Mouse (Mus musculus) hindbrain, embryonic 11.5 days (tissue): ENCODE results near the gene Bcl7c. TPM values are rescaled to one million over a fixed set of nuclear protein-coding genes. Genes with fewer than 3 reads are reported as not detected.

Experiments
- ATAC-seq: fragments of 200-750 bp; cut with Nextera tagmentation; 2 replicates; pipeline ENCODE4 v1.8.0; 2017; ENCODE audit warnings: mild to moderate bottlenecking, moderate TSS enrichment, moderate library complexity; ENCODE audit not compliant: low FRiP score
- DNase-seq: peaks from one replicate; pipeline ENCODE4 v3.0.0-alpha.2; 2015; ENCODE audit warnings: low spot score
- H3K27ac ChIP-seq: fragments of 300-500 bp; sonication (generic); 2 replicates; pipeline ENCODE4 v1.5.1; 2014; ENCODE audit warnings: mild to moderate bottlenecking, low read depth, low read length
- H3K27me3 ChIP-seq: fragments of 300-500 bp; sonication (generic); 2 replicates; pipeline ENCODE4 v1.6.1; 2014; ENCODE audit warnings: mild to moderate bottlenecking, low read length, moderate library complexity, mixed read lengths; ENCODE audit not compliant: control insufficient read depth, insufficient read depth
- H3K36me3 ChIP-seq: fragments of 300-500 bp; sonication (generic); 2 replicates; pipeline ENCODE4 v1.6.1; 2014; ENCODE audit warnings: mild to moderate bottlenecking, low read length, moderate library complexity, mixed read lengths; ENCODE audit not compliant: control insufficient read depth, insufficient read depth
- H3K4me1 ChIP-seq: fragments of 300-500 bp; sonication (generic); replicated peaks from 2 replicates; pipeline ENCODE4 v1.6.1; 2014; ENCODE audit warnings: low read length, mixed read lengths; ENCODE audit not compliant: control insufficient read depth, insufficient read depth
- H3K4me2 ChIP-seq: fragments of 300-500 bp; sonication (generic); replicated peaks from 2 replicates; pipeline ENCODE4 v1.6.1; 2014; ENCODE audit warnings: mild to moderate bottlenecking, low read depth, low read length
- H3K4me3 ChIP-seq: fragments of 300-500 bp; sonication (generic); 2 replicates; pipeline ENCODE4 v1.5.1; 2014; ENCODE audit warnings: low read depth, low read length
- H3K9ac ChIP-seq: fragments of 300-500 bp; sonication (generic); 2 replicates; pipeline ENCODE4 v1.6.1; 2014; ENCODE audit warnings: low read depth, low read length
- H3K9me3 ChIP-seq: fragments of 300-500 bp; sonication (generic); 2 replicates; pipeline ENCODE4 v1.6.1; 2016; ENCODE audit warnings: low read length; ENCODE audit not compliant: control insufficient read depth
- WGBS: fragments of 180-500 bp; shearing (Covaris S2); extraction: QIAGEN DNeasy Blood & Tissue Kit; methylation state at CpG from one replicate; pipeline ENCODE4 v1.1.7; 2014; 5-methylcytosine and 5-hydroxymethylcytosine counted together
- microRNA counts: library from miRNA; unstranded; fragments of <30 nt; microRNA quantifications from one replicate; lab custom pipeline; 2015
- polyA plus RNA-seq: library from polyadenylated mRNA; unstranded; fragments of >200 nt; fragmentation: Nextera tagmentation; extraction: Ambion mirVana; gene quantifications from 2 replicates; pipeline ENCODE4 v1.2.1, GENCODE M21; 2014

Bcl7c gene
- polyA plus RNA-seq, 1 experiment from 2014 or later: 61.5 TPM

- Histone ChIP-seq H3K4me1 (peaks cover 6% of the 10 kb centered on the region; the same call in 1 of the 2 replicates), H3K27ac (no peak overlapping the region), H3K4me3 (peak overlapping the region; percentile 99), H3K9ac (peak overlapping the region; percentile 97), H3K36me3 (peaks cover 27% of the 10 kb centered on the region), H3K9me3 (no peaks in the 10 kb centered on the region), H3K27me3 (no peaks in the 10 kb centered on the region), H3K4me2 (peak overlapping the region; percentile 74)
- ATAC-seq (no peak), DNase-seq (no peak)
- 25% methylated on average over 8 of the region's 8 CpGs for WGBS
Measured at GRCm38 (mm10) chr7:127614091-127614490, 94.6 kb downstream of the Bcl7c start.

GRCm38 (mm10) chr7:127613501-127613900, 95.2 kb downstream of the Bcl7c start:
- Histone ChIP-seq H3K9me3 (no peaks in the 10 kb centered on the region), H3K4me3 (peak overlapping the region; percentile 99), H3K4me2 (peak overlapping the region; percentile 74; the same call in 1 of the 2 replicates), H3K9ac (peak overlapping the region; percentile 97; the same call in 1 of the 2 replicates), H3K27me3 (no peaks in the 10 kb centered on the region), H3K27ac (no peak overlapping the region), H3K4me1 (peaks cover 6% of the 10 kb centered on the region; the same call in 1 of the 2 replicates), H3K36me3 (peaks cover 27% of the 10 kb centered on the region)
- ATAC-seq: no peak
- 87% methylated on average over 8 of the region's 8 CpGs for WGBS
- DNase-seq: no peak

GRCm38 (mm10) chr7:127611561-127611960, 97.2 kb downstream of the Bcl7c start:
- no peak overlapping the region for H3K27ac ChIP-seq
- H3K36me3 ChIP-seq: peaks cover 27% of the 10 kb centered on the region
- no peaks in the 10 kb centered on the region for H3K9me3 ChIP-seq
- DNase-seq: no peak
- H3K4me3 ChIP-seq: no peak overlapping the region
- peaks cover 6% of the 10 kb centered on the region; the same call in 1 of the 2 replicates for H3K4me1 ChIP-seq
- no peak overlapping the region for H3K9ac ChIP-seq
- H3K4me2 ChIP-seq: no peak overlapping the region
- WGBS: 97% methylated on average over 26 of the region's 26 CpGs
- ATAC-seq: no peak
- H3K27me3 ChIP-seq: no peaks in the 10 kb centered on the region

MicroRNAs within 50 kb of the gene (microRNA counts, 519-probe panel; counts per million panel counts)
- not detected for microRNA mmu-miR-762 (lab: Ali Mortazavi, UCI)

Other genes starting within 250 kb of the Bcl7c start
- 61.4 and 72.1 TPM in 2 replicates for gene Prr14, start 249.3 kb downstream of the Bcl7c start, polyA plus RNA-seq
- 10.5 and 15.1 TPM in 2 replicates for gene Fbrs, start 229.7 kb downstream of the Bcl7c start, polyA plus RNA-seq
- gene Srcap, start 196.9 kb downstream of the Bcl7c start, polyA plus RNA-seq: 58.1 and 81.5 TPM in 2 replicates
- gene Gm42715, start 189.3 kb downstream of the Bcl7c start, polyA plus RNA-seq: 20.0 and 26.0 TPM in 2 replicates
- 7.7 and 8.6 TPM in 2 replicates for gene Tmem265, start 147.5 kb downstream of the Bcl7c start, polyA plus RNA-seq
- gene Phkg2, start 135.6 kb downstream of the Bcl7c start, polyA plus RNA-seq: 50.4 and 54.0 TPM in 2 replicates
- 11.9 and 16.4 TPM in 2 replicates for gene Ccdc189, start 120.3 kb downstream of the Bcl7c start, polyA plus RNA-seq
- 31.4 and 33.6 TPM in 2 replicates for gene Rnf40, start 120.2 kb downstream of the Bcl7c start, polyA plus RNA-seq
- 28.0 and 31.0 TPM in 2 replicates for gene Zfp629, start 93.1 kb downstream of the Bcl7c start, polyA plus RNA-seq
- 6.8 and 9.2 TPM in 2 replicates for gene Ctf1, start 3.8 kb upstream of the Bcl7c start, polyA plus RNA-seq
- 0.15 and 0.22 TPM in 2 replicates for gene Ctf2, start 23.2 kb upstream of the Bcl7c start, polyA plus RNA-seq
- gene Fbxl19, start 35.6 kb upstream of the Bcl7c start, polyA plus RNA-seq: 6.2 and 10.7 TPM in 2 replicates
- 6.7 and 8.5 TPM in 2 replicates for gene Orai3, start 60.9 kb upstream of the Bcl7c start, polyA plus RNA-seq
- 21.3 and 22.4 TPM in 2 replicates for gene Setd1a, start 67.7 kb upstream of the Bcl7c start, polyA plus RNA-seq
- gene Gm49388, start 76.7 kb upstream of the Bcl7c start, polyA plus RNA-seq: not detected in 2 replicates
- gene Hsd3b7, start 91.7 kb upstream of the Bcl7c start, polyA plus RNA-seq: 7.6 and 7.8 TPM in 2 replicates
- 11.6 and 15.0 TPM in 2 replicates for gene Stx4a, start 115.4 kb upstream of the Bcl7c start, polyA plus RNA-seq
- gene Stx1b, start 115.6 kb upstream of the Bcl7c start, polyA plus RNA-seq: 9.1 and 10.1 TPM in 2 replicates
- gene Zfp646, start 167.3 kb upstream of the Bcl7c start, polyA plus RNA-seq: 16.5 and 21.5 TPM in 2 replicates
- 23.1 and 23.3 TPM in 2 replicates for gene Zfp668, start 167.9 kb upstream of the Bcl7c start, polyA plus RNA-seq
- 0.59 and 0.60 TPM in 2 replicates for gene Prss53, start 182.0 kb upstream of the Bcl7c start, polyA plus RNA-seq
- not detected in 2 replicates for gene Gm21974, start 186.5 kb upstream of the Bcl7c start, polyA plus RNA-seq
- 48.0 and 53.9 TPM in 2 replicates for gene Vkorc1, start 186.7 kb upstream of the Bcl7c start, polyA plus RNA-seq
- 96.5 and 105 TPM in 2 replicates for gene Bckdk, start 195.1 kb upstream of the Bcl7c start, polyA plus RNA-seq
- 49.7 and 50.1 TPM in 2 replicates for gene Kat8, start 203.6 kb upstream of the Bcl7c start, polyA plus RNA-seq
- gene Prss8, start 221.2 kb upstream of the Bcl7c start, polyA plus RNA-seq: 3.4 and 4.9 TPM in 2 replicates
- gene Prss36, start 237.8 kb upstream of the Bcl7c start, polyA plus RNA-seq: 8.5 and 11.0 TPM in 2 replicates